Mouse (Mus musculus) kidney, postnatal 14 days (tissue): ENCODE data around the gene Tagln2.

ENCODE experiments used
- DNase-seq: peaks from one replicate; pipeline ENCODE4 v3.0.0; 2022; ENCODE audit warnings: mixed read lengths

Tagln2 gene

GRCm38 (mm10) chr1:172527431-172527830, 27.6 kb downstream of the Tagln2 start:
- no peak for DNase-seq

DNA sequence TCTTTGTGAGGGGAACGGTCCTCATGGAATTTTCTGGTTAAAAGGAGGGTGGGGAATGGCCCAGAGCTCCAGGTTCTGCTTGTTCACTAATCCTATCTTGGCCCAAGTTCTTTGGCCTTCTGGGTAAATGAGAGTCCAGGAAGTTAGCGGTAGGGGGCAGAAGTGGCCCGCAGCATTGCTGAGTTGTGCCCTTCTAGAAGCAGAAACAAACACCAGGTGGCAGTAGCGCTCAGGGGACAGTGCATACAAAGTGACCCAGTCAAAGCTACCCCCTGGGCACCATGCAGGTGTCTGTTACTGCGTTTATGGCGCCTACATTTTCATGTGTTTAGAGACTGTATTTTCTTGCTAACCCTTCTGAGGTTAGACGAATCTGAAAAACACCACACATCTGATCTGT, 28.9 kb downstream of the Tagln2 start:
- peak; percentile 92 for DNase-seq

DNA sequence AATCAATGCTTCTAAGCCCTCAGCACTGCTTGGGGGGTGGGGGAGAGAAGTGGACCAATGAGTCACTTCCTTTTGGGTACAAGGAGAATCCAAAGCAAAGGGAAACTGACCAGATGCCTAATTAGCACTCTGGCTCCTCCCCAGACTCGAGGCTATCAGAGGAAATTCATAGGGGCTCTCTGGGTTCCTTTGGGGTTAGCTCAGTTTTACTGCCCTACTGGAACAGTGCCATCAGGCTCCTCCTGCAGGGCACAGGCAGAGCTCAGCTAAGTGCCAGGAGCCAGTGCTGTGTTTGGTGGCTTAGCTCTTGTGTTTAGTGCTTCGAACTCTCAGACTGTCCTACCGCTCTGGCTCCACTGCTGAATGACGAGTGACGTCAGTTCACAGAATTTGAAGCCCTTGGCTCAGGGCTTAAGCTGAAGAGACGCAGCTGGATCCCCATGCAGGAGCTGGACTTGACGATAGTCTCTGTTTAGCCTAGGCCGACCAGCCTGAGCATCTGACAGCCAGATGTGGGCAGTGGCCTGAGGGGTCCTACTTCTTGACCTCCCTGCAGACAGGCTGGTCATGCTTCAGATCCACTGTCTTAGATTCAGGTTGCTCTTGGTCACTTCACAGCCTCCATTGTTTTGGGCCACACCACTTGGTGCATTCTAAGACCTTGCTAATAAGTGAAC, 30.8 kb downstream of the Tagln2 start:
- DNase-seq, result peak; percentile 21

DNA sequence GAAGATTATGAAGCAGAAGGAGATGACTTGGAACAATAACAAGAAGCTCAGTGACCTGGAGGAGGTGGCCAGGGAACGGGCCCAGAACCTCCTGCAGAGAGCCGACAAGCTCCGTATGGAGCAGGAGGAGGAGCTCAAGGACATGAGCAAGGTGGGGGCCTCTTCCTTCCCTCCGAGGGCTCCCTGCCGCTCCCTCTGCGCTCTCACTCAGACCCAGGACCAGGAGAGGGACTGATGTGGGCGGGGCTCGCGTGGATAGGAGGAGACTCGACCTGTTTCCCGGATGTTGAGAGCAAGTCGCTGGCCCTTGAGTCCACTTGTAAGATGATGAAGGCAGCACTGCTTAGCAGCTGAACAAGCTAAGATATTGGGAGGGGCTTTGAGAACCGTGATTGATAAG, 32.7 kb downstream of the Tagln2 start:
- DNase-seq, result peak; percentile 49

DNA sequence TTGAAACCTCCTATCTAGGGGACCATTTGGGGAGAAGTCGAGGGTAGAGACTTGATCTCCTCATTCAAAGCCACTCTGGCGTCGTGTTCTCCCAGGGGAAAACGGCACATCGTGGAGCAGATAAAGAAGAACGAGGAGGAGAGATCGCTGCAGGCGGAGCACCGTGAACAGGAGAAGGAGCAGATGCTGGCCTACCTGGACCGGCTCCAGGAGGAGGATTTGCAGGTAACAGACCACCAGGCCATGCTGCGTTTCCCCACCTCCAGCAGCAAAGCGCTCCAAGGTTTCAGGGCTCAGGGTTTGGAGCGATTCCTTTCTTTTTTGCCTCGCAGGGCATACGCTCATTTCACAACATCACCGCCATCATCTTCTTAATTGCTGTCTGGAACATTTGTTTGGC, 35.3 kb downstream of the Tagln2 start:
- DNase-seq, result no peak

GRCm38 (mm10) chr1:172539827-172540226, 40.0 kb downstream of the Tagln2 start:
- no peak for DNase-seq

- no peak for DNase-seq
Measured at GRCm38 (mm10) chr1:172540283-172540820, 40.5 kb downstream of the Tagln2 start.

DNA sequence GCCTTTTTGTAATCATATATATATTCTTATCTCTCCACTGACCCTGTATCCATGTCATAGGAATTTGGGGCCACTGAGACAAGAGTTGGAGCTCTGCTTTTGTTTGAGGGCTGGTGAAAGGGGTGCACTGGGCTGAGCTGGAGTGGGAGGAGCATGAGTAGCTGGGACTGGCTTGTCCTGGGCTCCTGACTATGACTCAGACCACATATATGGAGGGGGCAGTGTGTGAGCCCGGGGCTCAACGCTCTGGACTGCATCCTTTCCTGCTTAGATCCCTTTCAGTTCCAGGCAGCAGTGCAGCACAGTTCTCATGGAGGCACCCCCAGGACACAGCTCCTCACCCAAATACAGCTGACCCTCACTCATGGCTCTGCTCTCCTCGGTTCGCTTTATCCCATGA, 46.2 kb downstream of the Tagln2 start:
- DNase-seq, result no peak

DNA sequence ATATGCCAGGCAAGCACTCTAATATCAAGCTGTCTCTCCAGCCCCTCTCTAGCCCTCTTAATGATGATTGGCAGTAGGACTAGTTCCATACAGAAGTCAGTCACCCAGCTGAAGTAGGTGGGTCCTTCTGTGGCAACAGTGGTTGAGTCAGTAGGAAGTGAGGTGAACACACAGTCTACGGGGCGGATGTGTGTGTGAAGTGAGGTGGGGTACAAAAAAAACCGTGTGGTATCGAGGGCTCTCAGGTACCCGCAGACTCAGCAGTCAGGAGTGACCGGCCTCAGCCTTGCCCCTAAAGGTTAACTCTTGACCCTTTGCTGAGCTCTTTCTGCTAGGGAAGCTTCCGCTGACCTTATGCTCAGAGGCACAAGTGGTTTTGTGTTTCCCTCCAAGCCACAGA, 48.7 kb downstream of the Tagln2 start:
- DNase-seq, result no peak

DNA sequence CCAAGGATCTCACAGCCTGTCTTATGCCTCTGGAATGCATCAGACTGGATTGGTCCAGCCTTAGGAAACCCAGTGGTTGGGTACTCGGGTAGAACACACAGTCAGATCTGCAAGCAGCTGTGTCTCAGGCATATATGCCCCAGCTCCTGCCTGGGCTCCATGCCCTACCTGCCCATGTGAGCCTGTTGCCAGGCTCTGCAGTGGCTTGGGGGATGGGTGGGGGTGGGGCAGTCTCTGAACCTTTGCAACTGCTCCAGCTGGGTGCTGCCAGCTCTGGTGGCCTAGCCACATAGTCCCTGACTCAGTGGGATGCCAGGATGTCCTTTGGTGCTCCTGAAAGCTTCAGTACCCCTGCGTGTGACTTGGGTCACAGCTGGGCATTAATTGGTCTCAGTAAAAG, 49.5 kb downstream of the Tagln2 start:
- no peak for DNase-seq

GRCm38 (mm10) chr1:172549717-172550116, 49.9 kb downstream of the Tagln2 start:
- no peak for DNase-seq

- DNase-seq, result peak; percentile 69
Measured at GRCm38 (mm10) chr1:172550551-172550951, 50.7 kb downstream of the Tagln2 start.

DNA sequence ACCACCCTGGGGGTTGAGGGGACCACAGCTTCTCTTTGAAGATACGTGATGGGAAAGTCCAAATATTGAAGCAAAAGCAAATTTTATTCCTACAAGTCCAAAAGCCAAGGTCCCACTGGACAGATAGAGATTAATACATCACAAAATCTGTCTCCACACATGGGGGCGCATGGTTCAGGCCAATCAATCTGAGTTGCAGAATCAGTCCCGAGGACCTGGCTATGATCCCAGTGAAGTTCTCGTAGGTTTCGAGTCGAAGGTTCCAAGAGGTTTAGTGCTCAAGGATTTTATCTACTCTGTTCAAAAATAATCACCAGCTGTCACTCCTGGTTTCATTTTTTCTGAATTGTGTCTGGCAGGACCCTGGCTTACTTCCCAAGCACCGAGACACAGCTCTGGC, 51.2 kb downstream of the Tagln2 start:
- DNase-seq, result no peak

DNA sequence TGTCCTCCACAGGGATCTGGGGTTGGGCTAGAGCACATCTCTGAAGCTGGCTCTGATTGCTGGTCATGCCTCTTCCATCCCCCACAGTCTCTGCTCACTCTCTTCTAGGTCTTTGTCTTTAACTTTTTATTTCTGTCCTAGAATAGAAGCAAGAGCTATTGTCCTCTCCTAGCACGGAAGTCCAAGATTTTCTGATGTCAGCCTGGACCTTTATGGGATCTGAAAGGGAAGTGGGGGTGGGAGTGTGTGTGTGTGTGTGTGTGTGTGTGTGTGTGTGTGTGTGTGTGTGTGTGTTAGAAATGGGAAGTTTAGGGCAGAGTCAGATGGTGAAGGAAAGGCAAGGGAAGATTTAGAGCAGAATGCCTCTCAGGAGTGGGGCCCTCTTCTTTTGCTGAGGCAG, 52.8 kb downstream of the Tagln2 start:
- peak; percentile 53 for DNase-seq

DNA sequence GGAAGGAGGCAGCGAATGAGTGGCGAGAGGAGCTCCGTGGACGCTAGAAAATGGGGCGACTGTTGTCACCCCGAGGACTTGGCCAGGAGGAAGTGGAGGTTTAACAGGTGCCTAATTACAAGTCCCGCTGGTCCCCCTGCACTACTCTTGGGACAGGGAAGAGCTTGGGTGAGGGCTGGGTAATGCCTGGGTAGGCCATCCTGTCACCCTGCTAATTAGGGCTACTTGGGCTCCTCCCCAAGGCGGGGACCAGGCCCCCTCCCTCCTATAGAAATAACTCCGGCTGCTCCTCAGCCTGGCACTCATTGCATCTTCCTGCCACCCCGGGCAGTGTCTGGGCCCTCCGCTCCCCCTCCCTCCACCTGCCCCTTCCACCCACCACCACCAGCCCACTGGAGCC, 55.8 kb downstream of the Tagln2 start, which contains the start of gene Vsig8:
Gene Vsig8 (plus strand): TSS at position 301 of the 400 bp plus-strand sequence.
- no peak for DNase-seq
